Mouse (Mus musculus) embryonic fibroblast, embryonic 13.5 days (primary cell): ENCODE results near the gene Nup37.

Experiments
- CTCF ChIP-seq: IDR thresholded peaks from 2 replicates; pipeline ENCODE4 v1.5.1; 2011; ENCODE audit warnings: mild to moderate bottlenecking, control low read depth, low read length, moderate library complexity, borderline replicate concordance; ENCODE audit not compliant: insufficient read depth
- POLR2A ChIP-seq: IDR thresholded peaks from 2 replicates; pipeline ENCODE4 v1.6.1; 2011; ENCODE audit warnings: low read depth, mild to moderate bottlenecking, control low read depth, low read length, moderate library complexity

- TF ChIP-seq CTCF (no peak), POLR2A (no peak)
Measured at GRCm38 (mm10) chr10:88218161-88218560, 71.4 kb downstream of the Nup37 start.
